Mouse (Mus musculus): ENCODE results near the gene Wnt10a. TPM values are rescaled to one million over a fixed set of nuclear protein-coding genes. Genes with fewer than 3 reads are reported as not detected.
"Not testable (repeated sequence)": the region's sequence is repeated elsewhere in the genome, so short reads cannot be mapped to it uniquely, and the experiment has no call there.

Gene Wnt10a
- total RNA-seq, 2 experiments from 2014 or later, result 1.8 to 2.6 TPM

GRCm38 (mm10) chr1:74816612-74817199, 25.4 kb downstream of the Wnt10a start:
- DNase-seq, result peak; percentile 84

- no peak for DNase-seq
Observed at GRCm38 (mm10) chr1:74817219-74817618, 25.9 kb downstream of the Wnt10a start.

- no peak for DNase-seq
Observed at GRCm38 (mm10) chr1:74818509-74818908, 27.2 kb downstream of the Wnt10a start.

- DNase-seq, result not testable (repeated sequence)
Observed at GRCm38 (mm10) chr1:74823598-74823997, 32.3 kb downstream of the Wnt10a start.

- DNase-seq, result peak in 1 of 2 experiments; percentile 44
Observed at GRCm38 (mm10) chr1:74824518-74825302, 33.4 kb downstream of the Wnt10a start.

GRCm38 (mm10) chr1:74830061-74830460, 38.7 kb downstream of the Wnt10a start:
- no peak for DNase-seq

- no peak for DNase-seq
Observed at GRCm38 (mm10) chr1:74833255-74833654, 41.9 kb downstream of the Wnt10a start.

GRCm38 (mm10) chr1:74843090-74843489, 51.8 kb downstream of the Wnt10a start:
- DNase-seq, result no peak

- DNase-seq, result no peak
Observed at GRCm38 (mm10) chr1:74846341-74846740, 55.0 kb downstream of the Wnt10a start.

GRCm38 (mm10) chr1:74848946-74849345, 57.6 kb downstream of the Wnt10a start:
- no peak for DNase-seq

- peak; percentile 25 to 45 for DNase-seq
Observed at GRCm38 (mm10) chr1:74850251-74850650, 58.9 kb downstream of the Wnt10a start.

GRCm38 (mm10) chr1:74851001-74851775, 59.9 kb downstream of the Wnt10a start:
- no peak for DNase-seq

Other genes with a start within 250 kb of the Wnt10a start
- gene Plcd4, start 248.6 kb upstream of the Wnt10a start, total RNA-seq (2021), result 10 to 100 TPM; 20.4 to 22.8 TPM
- gene Usp37, start 247.2 kb upstream of the Wnt10a start, total RNA-seq (2021), result 10 to 100 TPM; 26.3 to 27.9 TPM
- gene Zfp142, start 203.3 kb upstream of the Wnt10a start, total RNA-seq (2021), result 10 to 100 TPM; 26.5 to 31.7 TPM
- 10 to 100 TPM; 24.0 to 24.1 TPM for gene Bcs1l, start 203.2 kb upstream of the Wnt10a start, total RNA-seq (2021)
- gene Rnf25, start 190.1 kb upstream of the Wnt10a start, total RNA-seq (2021), result 10 to 100 TPM; 65.8 to 67.2 TPM
- 1 to 10 TPM; 4.9 to 5.5 TPM for gene Stk36, start 190.1 kb upstream of the Wnt10a start, total RNA-seq (2021)
- 10 to 100 TPM; 27.1 to 29.0 TPM for gene Ttll4, start 129.8 kb upstream of the Wnt10a start, total RNA-seq (2021)
- gene Cyp27a1, start 77.9 kb upstream of the Wnt10a start, total RNA-seq (2021), result 1 to 10 TPM; 1.5 to 1.7 TPM
- not detected for gene Prkag3, start 42.3 kb upstream of the Wnt10a start, total RNA-seq (2021)
- gene Wnt6, start 19.6 kb upstream of the Wnt10a start, total RNA-seq (2021), result under 1 TPM; 0.30 to 0.81 TPM
- gene Cdk5r2, start 63.4 kb downstream of the Wnt10a start, total RNA-seq (2021), result 100 to 1,000 TPM; 194 to 207 TPM
- not detected for gene Fev, start 93.9 kb downstream of the Wnt10a start, total RNA-seq (2021)
- not detected for gene Cryba2, start 101.6 kb downstream of the Wnt10a start, total RNA-seq (2021)
- 1 to 10 TPM; 1.5 to 1.8 TPM for gene Cfap65, start 144.1 kb downstream of the Wnt10a start, total RNA-seq (2021)
- gene Ihh, start 160.2 kb downstream of the Wnt10a start, total RNA-seq (2021), result under 1 TPM; 0.30 to 0.32 TPM